Mouse (Mus musculus) bone marrow macrophage, adult 2 months (primary cell): ENCODE measurements at regions not wholly inside any gene's neighbourhood (a gene's known extent, or its start where the extent isn't known, plus 50 kb on each side); places are given as distances from the start of the nearest gene placed in this dataset.
"Not testable (repeated sequence)": the region's sequence is repeated elsewhere in the genome, so short reads cannot be mapped to it uniquely, and the experiment has no call there.

ENCODE experiments used
- CTCF ChIP-seq: IDR thresholded peaks from 2 replicates; pipeline ENCODE4 v1.5.1; 2012; ENCODE audit warnings: low read depth, mild to moderate bottlenecking, low read length, moderate library complexity
- POLR2A ChIP-seq: IDR thresholded peaks from 2 replicates; pipeline ENCODE4 v1.6.1; 2012; ENCODE audit warnings: mild to moderate bottlenecking, low read depth, low read length, borderline replicate concordance

- not testable (repeated sequence) for TF ChIP-seq CTCF, POLR2A
These were observed 165.2 kb downstream of the Tcp10c start for GRCm38 (mm10) chr17:13519409-13520201.
